Mouse (Mus musculus) neural tube, embryonic 11.5 days (tissue): Measurements from ENCODE around the gene Pif1. TPM values are rescaled to one million over a fixed set of nuclear protein-coding genes. Genes with fewer than 3 reads are reported as not detected.

Experiments used
- ATAC-seq: fragments of 200-750 bp; cut with Nextera tagmentation; 2 replicates; pipeline ENCODE4 v1.8.0; 2017; ENCODE audit warnings: moderate number of reproducible peaks, mild to moderate bottlenecking, moderate TSS enrichment, moderate library complexity; ENCODE audit not compliant: insufficient read depth, low FRiP score, low TSS enrichment
- DNase-seq: peaks from one replicate; pipeline ENCODE4 v3.0.0-alpha.2; 2015; ENCODE audit warnings: low spot score
- H3K27ac ChIP-seq: fragments of 300-500 bp; sonication (generic); 2 replicates; pipeline ENCODE4 v1.5.1; 2014; ENCODE audit warnings: low read depth, mild to moderate bottlenecking, low read length
- H3K27me3 ChIP-seq: fragments of 300-500 bp; sonication (generic); 2 replicates; pipeline ENCODE4 v1.6.1; 2014; ENCODE audit warnings: mild to moderate bottlenecking, low read length, mixed read lengths; ENCODE audit not compliant: control insufficient read depth, insufficient read depth
- H3K36me3 ChIP-seq: fragments of 300-500 bp; sonication (generic); 2 replicates; pipeline ENCODE4 v1.6.1; 2014; ENCODE audit warnings: mild to moderate bottlenecking, low read length, moderate library complexity, mixed read lengths; ENCODE audit not compliant: control insufficient read depth, insufficient read depth
- H3K4me1 ChIP-seq: fragments of 300-500 bp; sonication (generic); 2 replicates; pipeline ENCODE4 v1.6.1; 2014; ENCODE audit warnings: low read length, mixed read lengths; ENCODE audit not compliant: control insufficient read depth, insufficient read depth
- H3K4me2 ChIP-seq: fragments of 300-500 bp; sonication (generic); 2 replicates; pipeline ENCODE4 v1.6.1; 2014; ENCODE audit warnings: low read depth, mild to moderate bottlenecking, moderate library complexity
- H3K4me3 ChIP-seq: fragments of 300-500 bp; sonication (generic); 2 replicates; pipeline ENCODE4 v1.5.1; 2014; ENCODE audit warnings: low read depth, low read length
- H3K9ac ChIP-seq: fragments of 300-500 bp; sonication (generic); 2 replicates; pipeline ENCODE4 v1.6.1; 2014; ENCODE audit warnings: mild to moderate bottlenecking, low read length
- H3K9me3 ChIP-seq: fragments of 300-500 bp; sonication (generic); 2 replicates; pipeline ENCODE4 v1.6.1; 2016; ENCODE audit warnings: low read length; ENCODE audit not compliant: control insufficient read depth
- WGBS: fragments of 180-500 bp; shearing (Covaris S2); extraction: QIAGEN DNeasy Blood & Tissue Kit; methylation state at CpG from one replicate; pipeline ENCODE4 v1.1.7; 2014; 5-methylcytosine and 5-hydroxymethylcytosine counted together
- polyA plus RNA-seq: library from polyadenylated mRNA; unstranded; fragments of >200 nt; fragmentation: Nextera tagmentation; extraction: Ambion mirVana; gene quantifications from 2 replicates; pipeline ENCODE4 v1.2.1, GENCODE M21; 2014

The Pif1 gene
- polyA plus RNA-seq, 1 experiment from 2014 or later: 10.2 TPM

DNA sequence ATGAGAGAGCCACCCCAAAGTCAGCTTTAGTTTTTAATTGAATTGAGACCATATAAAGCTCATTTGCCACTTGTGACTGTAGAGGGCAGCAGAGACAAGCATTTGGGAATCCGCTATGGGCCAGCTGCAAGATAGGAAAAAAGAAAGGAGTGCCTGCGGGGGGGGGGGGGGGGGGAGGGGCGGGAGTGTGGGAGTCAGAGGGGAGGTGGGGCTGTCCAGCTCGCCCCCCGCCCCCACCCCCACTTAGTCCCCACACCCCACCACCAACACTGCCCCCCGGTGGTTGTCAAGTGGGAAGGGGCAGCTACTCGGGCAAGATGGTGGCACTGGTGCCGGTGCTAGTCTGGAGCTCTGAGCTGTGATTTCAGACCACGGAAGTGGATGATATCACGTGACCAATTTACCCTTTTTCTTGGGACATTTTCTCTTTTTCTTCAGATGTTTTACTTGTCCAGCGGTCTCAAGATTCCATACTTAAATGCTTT lies 11.8 kb downstream of the Pif1 start:
- ATAC-seq (no peak), DNase-seq (peak; percentile 44)
- H3K4me1 ChIP-seq: no peaks in the 10 kb centered on the region
- no peaks in the 10 kb centered on the region for H3K9me3 ChIP-seq
- no peak overlapping the region for H3K27ac ChIP-seq
- 48% methylated on average over 8 of the region's 11 CpGs for WGBS
- no peak overlapping the region for H3K4me3 ChIP-seq
- no peak overlapping the region for H3K4me2 ChIP-seq
- no peaks in the 10 kb centered on the region for H3K27me3 ChIP-seq
- no peak overlapping the region for H3K9ac ChIP-seq
- H3K36me3 ChIP-seq: no peaks in the 10 kb centered on the region

DNA sequence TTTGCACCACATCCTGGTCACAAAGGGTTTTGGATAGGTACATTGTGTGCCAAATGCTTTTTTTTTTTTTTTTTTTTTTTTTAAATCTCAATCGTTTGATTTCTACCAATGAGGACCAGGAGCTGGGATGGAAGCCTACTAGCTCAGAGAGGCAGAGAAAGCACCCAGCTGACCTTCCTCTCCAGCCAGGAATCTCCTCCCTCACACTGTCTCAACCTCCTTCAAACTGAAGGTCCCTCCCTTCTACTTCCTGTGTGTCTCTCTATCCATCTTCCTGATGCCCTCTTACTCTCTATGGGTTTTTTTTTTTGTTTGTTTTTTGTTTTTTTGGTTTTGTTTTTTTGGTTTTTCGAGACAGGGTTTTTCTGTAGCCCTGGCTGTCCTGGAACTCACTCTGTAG lies 14.0 kb downstream of the Pif1 start:
- DNase-seq (no peak), ATAC-seq (no peak)
- Histone ChIP-seq H3K9me3 (no peaks in the 10 kb centered on the region), H3K27ac (no peak overlapping the region), H3K4me3 (no peak overlapping the region), H3K36me3 (no peaks in the 10 kb centered on the region), H3K4me1 (no peaks in the 10 kb centered on the region), H3K9ac (no peak overlapping the region), H3K27me3 (no peaks in the 10 kb centered on the region), H3K4me2 (no peak overlapping the region)
- 63% methylated on average over 2 of the region's 2 CpGs for WGBS

DNA sequence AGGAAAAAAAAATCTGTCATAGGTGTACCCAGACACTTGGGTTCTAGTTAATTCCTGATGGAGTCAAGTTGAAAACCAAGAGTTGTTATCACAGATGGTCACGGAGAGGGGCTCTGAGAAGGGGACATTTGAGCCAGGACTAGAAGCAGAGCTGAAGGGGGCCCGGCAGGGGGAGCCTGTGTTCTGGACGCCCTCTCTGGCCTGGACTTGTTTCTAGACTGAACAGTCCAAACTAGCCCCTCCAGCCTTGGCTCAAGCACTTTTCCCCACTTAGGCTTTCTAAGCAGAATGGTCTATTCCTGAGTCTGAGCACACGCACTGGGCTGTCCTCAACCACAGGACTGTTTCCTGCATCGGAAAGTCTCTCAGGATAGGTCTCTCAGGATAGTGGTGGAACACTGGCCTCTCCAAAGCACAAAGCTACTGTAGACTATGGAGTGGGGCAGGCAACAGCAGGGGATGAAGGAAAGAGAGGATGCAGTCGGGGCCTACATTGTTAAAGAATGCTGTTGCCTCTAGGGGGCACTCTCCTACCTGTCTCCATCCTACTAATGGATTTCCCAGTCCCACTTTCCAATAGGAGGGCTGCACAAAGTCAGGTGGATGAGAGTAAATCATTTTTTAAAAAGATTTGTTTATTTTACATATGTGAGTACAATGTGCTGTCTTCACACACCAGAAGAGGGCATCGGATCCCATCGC lies 16.6 kb downstream of the Pif1 start:
- Histone ChIP-seq H3K4me2 (no peak overlapping the region), H3K9ac (no peak overlapping the region), H3K4me3 (no peak overlapping the region), H3K27ac (no peak overlapping the region), H3K36me3 (no peaks in the 10 kb centered on the region), H3K4me1 (no peaks in the 10 kb centered on the region), H3K9me3 (no peaks in the 10 kb centered on the region), H3K27me3 (no peaks in the 10 kb centered on the region)
- 54% methylated on average over 8 of the region's 8 CpGs for WGBS
- ATAC-seq (no peak), DNase-seq (no peak)

DNA sequence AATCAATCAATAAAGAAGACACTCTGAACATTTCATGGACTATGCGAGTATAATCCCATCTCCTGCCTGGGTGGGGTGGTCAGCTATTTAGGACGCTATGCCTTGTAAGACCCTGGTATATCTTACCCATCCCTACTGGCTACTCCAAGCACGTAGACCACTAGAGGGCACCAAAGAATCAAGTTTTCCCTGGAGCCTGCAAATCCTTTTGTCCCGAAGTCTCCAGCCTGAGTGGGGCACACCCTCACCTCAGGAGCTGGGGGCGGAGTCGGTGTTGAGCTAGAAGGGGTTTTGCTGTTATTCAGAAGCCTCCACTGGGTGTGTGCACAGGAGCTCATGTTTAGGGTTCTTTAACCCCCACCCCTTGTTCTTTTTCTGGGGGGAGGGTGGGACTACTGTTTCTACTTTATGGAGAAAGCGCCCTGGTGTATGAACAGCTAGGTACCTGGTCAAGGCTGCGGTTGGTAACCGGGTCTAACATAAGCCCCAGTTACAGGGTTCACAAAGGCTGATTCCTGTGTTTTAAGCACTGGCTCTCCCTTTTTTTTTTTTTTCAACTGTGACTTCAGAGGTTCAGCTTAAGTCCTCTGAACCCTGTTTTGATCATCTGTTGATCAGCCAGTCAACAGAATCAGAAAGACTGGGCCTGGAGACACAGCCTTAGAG lies 18.6 kb downstream of the Pif1 start:
- no peaks in the 10 kb centered on the region for H3K27me3 ChIP-seq
- H3K4me1 ChIP-seq: no peaks in the 10 kb centered on the region
- H3K9me3 ChIP-seq: no peaks in the 10 kb centered on the region
- DNase-seq: peak; percentile 88
- 8% methylated on average over 9 of the region's 9 CpGs for WGBS
- ATAC-seq: peak; percentile 63
- H3K4me3 ChIP-seq: no peak overlapping the region
- H3K9ac ChIP-seq: peak overlapping the region; percentile 23; the same call in 1 of the 2 replicates
- H3K36me3 ChIP-seq: no peaks in the 10 kb centered on the region
- H3K4me2 ChIP-seq: peak overlapping the region; percentile 22; the same call in 1 of the 2 replicates
- H3K27ac ChIP-seq: no peak overlapping the region

DNA sequence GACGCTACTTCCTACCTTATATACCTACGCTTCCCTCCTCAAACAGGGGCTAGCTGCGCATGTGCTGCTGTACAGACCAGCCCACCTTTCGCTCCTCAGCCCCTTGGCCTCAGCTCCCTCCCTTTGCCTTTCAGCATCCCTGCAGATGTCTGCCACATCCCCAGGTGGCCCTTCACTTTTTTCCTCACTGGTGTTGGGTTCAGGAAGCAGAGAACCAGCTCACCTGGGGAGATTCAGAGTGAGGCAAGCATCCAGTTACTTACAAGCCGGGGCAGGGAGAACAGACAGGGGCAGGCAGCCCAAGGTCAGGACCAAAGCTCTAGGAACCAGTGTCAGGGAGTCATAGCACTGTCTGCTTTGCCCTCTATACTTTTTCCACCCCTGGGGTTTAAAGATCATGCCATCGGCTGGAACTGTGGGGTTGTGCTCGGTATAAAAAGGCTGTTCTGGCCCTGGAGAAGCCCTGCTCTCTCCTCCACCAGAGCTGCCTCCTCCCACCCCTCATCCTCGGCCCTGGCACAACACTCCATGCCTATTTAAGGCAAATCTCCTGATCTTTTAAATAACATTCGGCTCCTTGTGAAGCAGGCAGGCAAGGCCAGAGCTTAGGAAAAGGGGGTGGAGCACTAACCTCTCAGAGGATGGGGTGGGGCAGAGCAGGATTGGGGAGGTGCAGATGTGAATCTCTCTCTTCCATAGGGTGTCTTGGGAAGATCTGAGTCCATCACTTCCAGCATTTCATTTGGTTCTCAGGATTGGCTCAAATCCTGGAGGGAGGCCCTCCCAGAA lies 19.6 kb downstream of the Pif1 start:
- DNase-seq (no peak), ATAC-seq (no peak)
- H3K4me2 ChIP-seq: no peak overlapping the region
- 0 out of 2 replicates have a peak overlapping the region, but pooled peaks have one; percentile 23 for H3K9ac ChIP-seq
- H3K36me3 ChIP-seq: no peaks in the 10 kb centered on the region
- H3K4me1 ChIP-seq: no peaks in the 10 kb centered on the region
- H3K9me3 ChIP-seq: no peaks in the 10 kb centered on the region
- H3K27me3 ChIP-seq: no peaks in the 10 kb centered on the region
- no peak overlapping the region for H3K4me3 ChIP-seq
- WGBS: 36% methylated on average over 9 of the region's 9 CpGs
- no peak overlapping the region for H3K27ac ChIP-seq

DNA sequence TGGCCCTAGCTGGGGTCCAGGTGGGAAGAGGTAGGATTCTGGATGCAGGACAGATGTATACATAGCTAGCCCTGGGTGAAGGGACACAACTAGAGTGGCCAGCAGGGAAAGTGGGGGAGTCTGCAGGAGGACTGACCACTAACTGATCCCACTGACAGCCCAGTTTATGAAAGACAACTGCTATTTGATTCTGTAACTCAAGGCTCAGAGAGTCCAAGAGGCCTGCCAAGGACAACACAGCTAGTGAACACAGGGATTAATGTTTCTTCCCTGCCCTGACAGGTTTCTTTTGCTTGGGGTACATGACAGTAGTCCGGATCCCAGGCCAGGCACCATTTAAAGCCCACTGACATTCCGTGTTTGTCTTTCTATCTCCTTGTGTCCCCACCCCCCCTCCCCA lies 20.2 kb downstream of the Pif1 start:
- Histone ChIP-seq H3K4me3 (no peak overlapping the region), H3K4me1 (no peaks in the 10 kb centered on the region), H3K9ac (no peak overlapping the region), H3K36me3 (no peaks in the 10 kb centered on the region), H3K27ac (no peak overlapping the region), H3K27me3 (no peaks in the 10 kb centered on the region), H3K4me2 (no peak overlapping the region), H3K9me3 (no peaks in the 10 kb centered on the region)
- 50% methylated on average over 2 of the region's 2 CpGs for WGBS
- DNase-seq (no peak), ATAC-seq (no peak)

DNA sequence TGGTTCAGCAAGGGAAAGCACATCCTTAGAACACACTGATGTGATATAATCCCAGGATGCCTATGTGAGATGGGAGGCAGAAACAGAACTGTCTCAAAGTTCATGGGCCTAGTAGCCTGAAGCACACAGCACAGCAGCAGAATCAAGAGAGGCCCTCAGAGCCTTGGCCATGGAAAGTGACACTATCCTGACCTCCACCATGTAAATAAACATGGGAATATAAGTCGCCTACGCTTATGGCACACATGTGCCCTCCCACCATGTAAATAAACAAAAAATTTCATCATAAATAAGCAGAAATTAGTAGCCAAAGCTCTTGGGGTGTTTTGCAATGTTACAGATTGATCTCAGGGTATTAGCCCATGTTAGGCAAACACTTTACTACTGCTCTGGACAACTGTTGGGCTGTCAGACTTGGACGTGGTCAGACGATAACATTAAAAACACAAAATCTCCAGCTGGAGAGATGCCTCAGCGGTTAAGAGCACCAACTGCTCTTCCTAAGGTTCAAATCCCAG lies 25.1 kb downstream of the Pif1 start:
- no peak for DNase-seq
- H3K4me1 ChIP-seq: no peaks in the 10 kb centered on the region
- H3K9me3 ChIP-seq: no peaks in the 10 kb centered on the region
- H3K27ac ChIP-seq: no peak overlapping the region
- H3K27me3 ChIP-seq: no peaks in the 10 kb centered on the region
- H3K9ac ChIP-seq: no peak overlapping the region
- no peak for ATAC-seq
- no peak overlapping the region for H3K4me3 ChIP-seq
- H3K36me3 ChIP-seq: no peaks in the 10 kb centered on the region
- no peak overlapping the region for H3K4me2 ChIP-seq
- WGBS: 88% methylated on average over 5 of the region's 5 CpGs

DNA sequence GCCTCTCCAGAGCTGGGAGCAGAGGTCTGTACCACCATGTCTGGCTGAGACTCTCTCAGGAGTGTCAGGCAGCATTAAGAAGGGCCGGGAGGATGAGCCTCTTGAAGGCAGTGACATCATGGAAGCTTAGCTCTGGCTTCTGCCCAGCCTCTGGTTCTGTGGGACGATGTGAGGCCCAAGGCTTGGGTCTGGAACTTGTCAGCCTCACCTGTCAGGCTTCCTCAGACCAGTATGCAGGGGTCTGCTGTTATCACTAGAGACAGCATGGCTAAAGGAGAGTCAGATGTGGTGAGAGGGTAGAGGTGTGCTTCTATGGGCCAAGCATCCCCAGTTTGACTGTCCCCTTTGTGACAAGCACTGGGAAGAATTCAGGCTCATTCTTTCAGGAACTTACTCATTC lies 26.1 kb downstream of the Pif1 start:
- Histone ChIP-seq H3K9ac (no peak overlapping the region), H3K4me3 (no peak overlapping the region), H3K4me1 (no peaks in the 10 kb centered on the region), H3K4me2 (no peak overlapping the region), H3K27ac (no peak overlapping the region), H3K36me3 (no peaks in the 10 kb centered on the region), H3K27me3 (no peaks in the 10 kb centered on the region), H3K9me3 (no peaks in the 10 kb centered on the region)
- DNase-seq (no peak), ATAC-seq (no peak)
- 70% methylated on average over 2 of the region's 2 CpGs for WGBS
